Mouse (Mus musculus) brain, adult 2 months (tissue): Measurements from ENCODE around the gene Eps15l1.

ENCODE experiments used
- DNase-seq: peaks from one replicate; pipeline ENCODE4 v3.0.0; 2011; ENCODE audit warnings: low read depth, low spot score

Gene Eps15l1

GRCm38 (mm10) chr8:72351405-72352005, 69.8 kb downstream of the Eps15l1 start:
- no peak for DNase-seq

- DNase-seq, result no peak
Observed at GRCm38 (mm10) chr8:72350727-72351126, 70.5 kb downstream of the Eps15l1 start.

GRCm38 (mm10) chr8:72349838-72350237, 71.4 kb downstream of the Eps15l1 start:
- peak; percentile 43 for DNase-seq

- DNase-seq, result no peak
Observed at GRCm38 (mm10) chr8:72348956-72349355, 72.3 kb downstream of the Eps15l1 start.

- no peak for DNase-seq
Observed at GRCm38 (mm10) chr8:72348114-72348513, 73.1 kb downstream of the Eps15l1 start.

GRCm38 (mm10) chr8:72347553-72347952, 73.7 kb downstream of the Eps15l1 start:
- DNase-seq, result no peak

GRCm38 (mm10) chr8:72343725-72344124, 77.5 kb downstream of the Eps15l1 start:
- DNase-seq, result no peak

- DNase-seq, result peak; percentile 47
Observed at GRCm38 (mm10) chr8:72342556-72343300, 78.5 kb downstream of the Eps15l1 start.

GRCm38 (mm10) chr8:72337034-72337433, 84.2 kb downstream of the Eps15l1 start:
- DNase-seq, result no peak

GRCm38 (mm10) chr8:72336273-72336672, 85.0 kb downstream of the Eps15l1 start:
- no peak for DNase-seq

GRCm38 (mm10) chr8:72334144-72334641, 87.1 kb downstream of the Eps15l1 start:
- no peak for DNase-seq

- DNase-seq, result no peak
Observed at GRCm38 (mm10) chr8:72333429-72334143, 87.7 kb downstream of the Eps15l1 start.

- no peak for DNase-seq
Observed at GRCm38 (mm10) chr8:72331631-72332030, 89.6 kb downstream of the Eps15l1 start.

- DNase-seq, result no peak
Observed at GRCm38 (mm10) chr8:72330806-72331516, 90.3 kb downstream of the Eps15l1 start.

- no peak for DNase-seq
Observed at GRCm38 (mm10) chr8:72329116-72329515, 92.1 kb downstream of the Eps15l1 start.

GRCm38 (mm10) chr8:72324708-72325107, 96.6 kb downstream of the Eps15l1 start:
- DNase-seq, result no peak

- DNase-seq, result no peak
Observed at GRCm38 (mm10) chr8:72324036-72324706, 97.1 kb downstream of the Eps15l1 start.

GRCm38 (mm10) chr8:72323131-72323725, 98.0 kb downstream of the Eps15l1 start:
- peak; percentile 68 for DNase-seq

- DNase-seq, result no peak
Observed at GRCm38 (mm10) chr8:72322471-72322889, 98.8 kb downstream of the Eps15l1 start.

- DNase-seq, result no peak
Observed at GRCm38 (mm10) chr8:72321635-72322441, 99.4 kb downstream of the Eps15l1 start.
